Mouse (Mus musculus) heart, adult 10 weeks (tissue): Measurements from ENCODE around the gene Usp47. TPM values are rescaled to one million over a fixed set of nuclear protein-coding genes. Genes with fewer than 3 reads are reported as not detected.

Experiments
- polyA plus RNA-seq: library from polyadenylated mRNA; stranded (reverse); fragments of 350-450 nt; fragmentation: Illumina TruSeq; extraction: RNeasy Lipid Tissue Mini Kit (QIAGEN cat#74804); gene quantifications from one replicate; pipeline ENCODE4 v1.2.3, GENCODE M21; 2014; ENCODE audit warnings: low read depth, low replicate concordance

Usp47 gene
- 67.0 TPM for polyA plus RNA-seq

DNA sequence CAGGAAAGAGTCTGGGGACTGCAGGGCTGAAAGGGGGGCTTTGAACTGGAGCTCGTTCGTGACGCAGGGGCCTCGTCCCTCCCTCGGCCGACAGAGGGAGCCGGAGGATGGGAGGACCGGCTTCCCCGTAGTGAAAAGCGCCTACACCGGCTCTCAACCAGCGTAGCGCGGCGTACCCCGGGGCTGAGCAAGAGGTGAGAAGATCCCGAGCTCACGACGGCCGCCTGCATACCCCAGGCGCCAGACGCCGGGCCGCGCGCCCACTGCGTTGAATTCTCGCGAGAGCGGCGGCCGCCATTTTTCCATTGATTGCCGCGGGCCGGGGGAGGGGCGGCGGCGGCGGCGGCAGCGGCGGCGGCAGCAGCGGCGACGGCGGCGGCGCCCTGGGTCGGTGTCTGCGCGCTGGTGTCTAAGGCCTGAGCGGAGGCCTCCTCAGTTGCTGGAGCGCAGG is at the start of gene Usp47:
Usp47 (plus strand) TSS at position 355 of the 451 bp plus-strand sequence.

DNA sequence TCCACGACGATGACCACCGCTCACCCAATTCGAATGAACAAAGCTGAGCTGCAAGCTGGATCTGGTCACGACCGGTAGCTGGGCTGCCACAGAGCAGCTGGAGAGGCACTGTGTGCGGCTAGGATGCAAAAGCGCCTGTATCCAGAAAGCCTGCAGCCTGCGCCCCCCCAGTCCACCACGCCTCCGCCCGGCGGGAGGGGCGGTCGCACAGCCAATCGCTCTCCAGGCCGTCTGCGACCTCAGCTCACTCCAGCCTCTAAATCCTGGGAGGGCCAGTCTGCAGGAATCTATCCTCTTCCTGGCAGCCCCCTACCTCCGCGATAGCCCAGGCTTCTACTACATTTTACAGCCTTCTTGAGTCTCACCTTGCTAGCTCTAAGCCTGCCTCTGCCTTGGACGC is 135.6 kb downstream of the Usp47 start, which contains the start of gene Dkk3:
Dkk3 (minus strand) TSS at position 116 of the 400 bp plus-strand sequence.

Other genes starting within 250 kb of the Usp47 start
- 11.0 TPM for gene Galnt18, start 243.5 kb upstream of the Usp47 start, polyA plus RNA-seq
- gene Dkk3, start 135.6 kb downstream of the Usp47 start, polyA plus RNA-seq = 83.3 TPM
- gene Mical2, start 202.4 kb downstream of the Usp47 start, polyA plus RNA-seq = 63.3 TPM